Mouse (Mus musculus) ES-Bruce4 (cell line): ENCODE data around the gene Myo18a.

Source experiments
- CTCF ChIP-seq: IDR thresholded peaks from one replicate; pipeline ENCODE4 v1.8.1; 2011; ENCODE audit warnings: low read depth, low read length
- POLR2A ChIP-seq: IDR thresholded peaks from one replicate; pipeline ENCODE4 v1.8.1; 2011; ENCODE audit warnings: low read length; ENCODE audit not compliant: insufficient read depth

DNA sequence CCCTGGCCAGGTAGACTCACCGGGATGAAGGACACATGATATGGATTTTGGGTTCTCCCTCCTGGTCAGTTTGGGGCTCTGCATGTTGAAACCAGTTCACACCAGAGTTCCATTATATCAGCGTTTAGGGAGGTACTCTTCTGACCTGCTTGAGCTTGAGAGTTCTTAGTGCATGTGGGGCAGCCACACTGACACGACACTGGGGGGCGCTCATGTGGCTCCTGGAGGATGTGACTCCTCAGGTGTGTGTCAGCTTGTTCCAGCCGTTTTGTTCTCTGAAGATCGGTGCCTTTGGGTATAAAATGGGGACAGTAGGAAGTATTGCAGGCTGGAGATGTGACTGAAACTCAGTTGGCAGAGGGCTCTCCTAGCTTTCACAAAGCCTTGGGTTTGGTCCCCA lies 19.1 kb upstream of the Myo18a start:
- TF ChIP-seq POLR2A (no peak), CTCF (peak; percentile 82)
